Mouse (Mus musculus) bone marrow macrophage, adult 2 months (primary cell): ENCODE measurements around the gene P4hb.

ENCODE experiments used
- CTCF ChIP-seq: IDR thresholded peaks from 2 replicates; pipeline ENCODE4 v1.5.1; 2012; ENCODE audit warnings: low read depth, mild to moderate bottlenecking, low read length, moderate library complexity
- POLR2A ChIP-seq: IDR thresholded peaks from 2 replicates; pipeline ENCODE4 v1.6.1; 2012; ENCODE audit warnings: mild to moderate bottlenecking, low read depth, low read length, borderline replicate concordance

DNA sequence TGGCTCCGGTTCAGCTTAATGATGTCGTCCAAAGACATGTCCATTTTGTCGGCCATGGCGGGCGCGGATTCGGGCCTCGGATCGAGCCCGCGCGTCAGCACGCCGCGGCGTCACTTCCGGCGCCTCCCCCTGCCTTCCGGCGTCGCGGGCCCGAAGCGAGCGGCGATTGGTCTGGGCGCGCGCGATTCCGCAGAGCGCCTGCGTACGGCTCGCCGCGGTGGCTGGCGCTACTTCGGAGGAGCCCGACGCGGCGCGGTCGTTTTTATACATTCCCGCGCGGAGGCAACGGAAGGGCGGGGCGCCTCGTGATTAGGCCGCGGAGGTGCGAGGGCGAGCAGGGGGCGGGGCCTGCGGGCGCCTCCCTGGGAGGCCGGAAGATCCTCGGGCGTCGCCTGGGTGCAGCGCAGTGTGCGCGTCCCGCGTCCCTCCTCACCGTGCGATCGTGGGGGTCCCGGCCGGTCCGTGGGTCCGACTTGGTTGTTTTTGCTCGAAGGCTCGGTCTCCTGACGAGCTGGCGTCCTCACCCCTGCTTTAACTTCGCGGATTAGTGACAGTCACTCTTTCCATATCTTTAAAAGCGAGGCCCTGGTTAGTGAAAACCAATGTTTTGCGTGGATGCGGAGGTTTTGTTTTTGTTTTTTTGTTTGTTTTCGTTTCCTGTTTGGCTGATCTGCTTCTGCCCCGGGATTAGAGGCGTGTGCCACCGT lies 25.4 kb upstream of the P4hb start, which contains the start of the genes Alyref and Anapc11:
- TF ChIP-seq CTCF (no peak), POLR2A (peak; percentile 44; the same call in 1 of the 2 replicates)
